Mouse (Mus musculus) hindbrain, postnatal 0 days (tissue): Measurements from ENCODE around the gene Ppp1r15a. TPM values are rescaled to one million over a fixed set of nuclear protein-coding genes. Genes with fewer than 3 reads are reported as not detected.

Source experiments
- ATAC-seq: fragments of 200-750 bp; cut with Nextera tagmentation; 2 replicates; pipeline ENCODE4 v1.8.0; 2017; ENCODE audit warnings: mild to moderate bottlenecking, moderate TSS enrichment, moderate library complexity
- DNase-seq: peaks from one replicate; pipeline ENCODE4 v3.0.0-alpha.2; 2015; ENCODE audit warnings: low spot score
- H3K27ac ChIP-seq: fragments of 300-500 bp; sonication (generic); 2 replicates; pipeline ENCODE4 v1.5.1; 2014; ENCODE audit warnings: mild to moderate bottlenecking
- H3K27me3 ChIP-seq: fragments of 300-500 bp; sonication (generic); 2 replicates; pipeline ENCODE4 v1.6.1; 2014; ENCODE audit warnings: low read length, mixed read lengths; ENCODE audit not compliant: insufficient read depth
- H3K36me3 ChIP-seq: fragments of 300-500 bp; sonication (generic); 2 replicates; pipeline ENCODE4 v1.6.1; 2014; ENCODE audit warnings: low read length, mixed read lengths; ENCODE audit not compliant: insufficient read depth
- H3K4me1 ChIP-seq: fragments of 300-500 bp; sonication (generic); 2 replicates; pipeline ENCODE4 v1.6.1; 2014; ENCODE audit warnings: antibody characterized with exemption, low read length, mixed read lengths; ENCODE audit not compliant: insufficient read depth
- H3K4me2 ChIP-seq: fragments of 300-500 bp; sonication (generic); 2 replicates; pipeline ENCODE4 v1.6.1; 2014; ENCODE audit warnings: low read depth, mild to moderate bottlenecking, low read length, moderate library complexity, mixed read lengths
- H3K4me3 ChIP-seq: fragments of 300-500 bp; sonication (generic); 2 replicates; pipeline ENCODE4 v1.5.1; 2014; ENCODE audit warnings: low read length
- H3K9ac ChIP-seq: fragments of 300-500 bp; sonication (generic); replicated peaks from 2 replicates; pipeline ENCODE4 v1.6.1; 2014; ENCODE audit warnings: mild to moderate bottlenecking, low read length, moderate library complexity, mixed read lengths
- H3K9me3 ChIP-seq: fragments of 300-500 bp; sonication (generic); 2 replicates; pipeline ENCODE4 v1.6.1; 2016; ENCODE audit warnings: low read length, mixed read lengths
- CTCF ChIP-seq: IDR thresholded peaks from 2 replicates; pipeline ENCODE4 v1.5.1; 2016; ENCODE audit warnings: antibody characterized with exemption, control low read depth, low read depth
- WGBS: fragments of 180-500 bp; shearing (Covaris S2); extraction: QIAGEN DNeasy Blood & Tissue Kit; methylation state at CpG from one replicate; pipeline ENCODE4 v1.1.7; 2014; 5-methylcytosine and 5-hydroxymethylcytosine counted together
- polyA plus RNA-seq: library from polyadenylated mRNA; unstranded; fragments of >200 nt; fragmentation: Nextera tagmentation; extraction: Ambion mirVana; gene quantifications from 2 replicates; pipeline ENCODE4 v1.2.1, GENCODE M21; 2015
- total RNA-seq: library from RNA; depleted of rRNA; stranded (reverse); fragments of >200 nt; gene quantifications from 2 replicates; pipeline ENCODE4 v1.2.3, GENCODE M21; 2014

Ppp1r15a gene
- total and polyA plus RNA-seq, 2 experiments from 2014 or later, result 19.2 to 25.4 TPM

GRCm38 (mm10) chr7:45509912-45510787, 15.9 kb downstream of the Ppp1r15a start, which contains the start of gene Nucb1:
Gene Nucb1, minus strand, starts transcription at chr7:45510406.
- peak within 1 kb of the TSS; percentile 85 for H3K27ac ChIP-seq
- H3K4me2 ChIP-seq, result peak within 1 kb of the TSS; percentile 76
- peak; percentile 93 for ATAC-seq
- H3K27me3 ChIP-seq, result no peaks in the 10 kb centered on the region
- WGBS, result under 1% methylated on average over 44 of the region's 44 CpGs
- DNase-seq, result peak; percentile 96
- H3K4me3 ChIP-seq, result peak within 1 kb of the TSS; percentile 81
- H3K9ac ChIP-seq, result peak within 1 kb of the TSS; percentile 87
- H3K4me1 ChIP-seq, result peaks cover 12% of the 10 kb centered on the region; the same call in 1 of the 2 replicates
- no peaks in the 10 kb centered on the region for H3K9me3 ChIP-seq
- H3K36me3 ChIP-seq, result peaks cover 3% of the 10 kb centered on the region; the same call in 1 of the 2 replicates
- TF ChIP-seq CTCF, result no peak

GRCm38 (mm10) chr7:45509181-45509882, 16.7 kb downstream of the Ppp1r15a start:
- 34% methylated on average over 19 of the region's 19 CpGs for WGBS
- peaks cover 3% of the 10 kb centered on the region; the same call in 1 of the 2 replicates for H3K36me3 ChIP-seq
- peaks cover 12% of the 10 kb centered on the region; the same call in 1 of the 2 replicates for H3K4me1 ChIP-seq
- no peaks in the 10 kb centered on the region for H3K27me3 ChIP-seq
- peak overlapping the region; percentile 87 for H3K9ac ChIP-seq
- no peaks in the 10 kb centered on the region for H3K9me3 ChIP-seq
- DNase-seq (no peak), ATAC-seq (peak; percentile 4; the same call in 1 of the 2 replicates)
- TF ChIP-seq CTCF, result no peak
- H3K4me2 ChIP-seq, result peak overlapping the region; percentile 76
- peak overlapping the region; percentile 85; the same call in 1 of the 2 replicates for H3K27ac ChIP-seq
- H3K4me3 ChIP-seq, result peak overlapping the region; percentile 81

- H3K27me3 ChIP-seq, result no peaks in the 10 kb centered on the region
- no peak for TF ChIP-seq CTCF
- peaks cover 12% of the 10 kb centered on the region; the same call in 1 of the 2 replicates for H3K4me1 ChIP-seq
- H3K4me3 ChIP-seq, result no peak overlapping the region
- DNase-seq, result no peak
- no peaks in the 10 kb centered on the region for H3K9me3 ChIP-seq
- H3K4me2 ChIP-seq, result peak overlapping the region; percentile 76
- WGBS, result 81% methylated on average over 6 of the region's 6 CpGs
- peaks cover 3% of the 10 kb centered on the region; the same call in 1 of the 2 replicates for H3K36me3 ChIP-seq
- no peak overlapping the region for H3K27ac ChIP-seq
- H3K9ac ChIP-seq, result peak overlapping the region; percentile 87
- no peak for ATAC-seq
These were observed 17.5 kb downstream of the Ppp1r15a start for GRCm38 (mm10) chr7:45508561-45508960.

GRCm38 (mm10) chr7:45507583-45507982, 18.5 kb downstream of the Ppp1r15a start:
- Histone ChIP-seq H3K27me3 (no peaks in the 10 kb centered on the region), H3K36me3 (peaks cover 3% of the 10 kb centered on the region; the same call in 1 of the 2 replicates), H3K4me3 (no peak overlapping the region), H3K4me2 (no peak overlapping the region), H3K9me3 (no peaks in the 10 kb centered on the region), H3K9ac (no peak overlapping the region), H3K4me1 (peaks cover 12% of the 10 kb centered on the region; the same call in 1 of the 2 replicates), H3K27ac (no peak overlapping the region)
- TF ChIP-seq CTCF, result no peak
- WGBS, result 86% methylated on average over 6 of the region's 6 CpGs
- ATAC-seq (no peak), DNase-seq (no peak)

- no peak overlapping the region for H3K27ac ChIP-seq
- WGBS, result 94% methylated on average over 6 of the region's 6 CpGs
- no peak for DNase-seq
- no peak overlapping the region for H3K4me3 ChIP-seq
- no peak overlapping the region for H3K4me2 ChIP-seq
- no peaks in the 10 kb centered on the region for H3K27me3 ChIP-seq
- ATAC-seq, result no peak
- no peak overlapping the region for H3K9ac ChIP-seq
- H3K36me3 ChIP-seq, result peaks cover 54% of the 10 kb centered on the region
- no peaks in the 10 kb centered on the region for H3K9me3 ChIP-seq
- no peak for TF ChIP-seq CTCF
- H3K4me1 ChIP-seq, result no peaks in the 10 kb centered on the region
These were observed 27.6 kb downstream of the Ppp1r15a start for GRCm38 (mm10) chr7:45498427-45498826.

- Histone ChIP-seq H3K9me3 (no peaks in the 10 kb centered on the region), H3K4me1 (no peaks in the 10 kb centered on the region), H3K36me3 (peaks cover 52% of the 10 kb centered on the region), H3K27ac (no peak overlapping the region), H3K27me3 (no peaks in the 10 kb centered on the region), H3K4me3 (no peak overlapping the region), H3K9ac (no peak overlapping the region), H3K4me2 (no peak overlapping the region)
- no peak for ATAC-seq
- DNase-seq, result no peak
- TF ChIP-seq CTCF, result no peak
- WGBS, result 82% methylated on average over 9 of the region's 9 CpGs
These were observed 31.5 kb downstream of the Ppp1r15a start for GRCm38 (mm10) chr7:45494548-45494947.
